Mouse (Mus musculus): Measurements from ENCODE around the gene Dcdc2b. TPM values are rescaled to one million over a fixed set of nuclear protein-coding genes. Genes with fewer than 3 reads are reported as not detected.

Dcdc2b gene
- polyA plus RNA-seq (2021; fragmentation: Nextera tagmentation): 3.4 and 4.1 TPM in 2 replicates
- long read RNA-seq, experiment 1, partial matches to known transcripts: 0 of 3 reads
- long read RNA-seq, experiment 1, other reads (novel, unspliced or antisense): 3 of 3 reads
- long read RNA-seq, experiment 2, partial matches to known transcripts: 1 of 1 reads
- long read RNA-seq, experiment 2, other reads (novel, unspliced or antisense): 0 of 1 reads

DNA sequence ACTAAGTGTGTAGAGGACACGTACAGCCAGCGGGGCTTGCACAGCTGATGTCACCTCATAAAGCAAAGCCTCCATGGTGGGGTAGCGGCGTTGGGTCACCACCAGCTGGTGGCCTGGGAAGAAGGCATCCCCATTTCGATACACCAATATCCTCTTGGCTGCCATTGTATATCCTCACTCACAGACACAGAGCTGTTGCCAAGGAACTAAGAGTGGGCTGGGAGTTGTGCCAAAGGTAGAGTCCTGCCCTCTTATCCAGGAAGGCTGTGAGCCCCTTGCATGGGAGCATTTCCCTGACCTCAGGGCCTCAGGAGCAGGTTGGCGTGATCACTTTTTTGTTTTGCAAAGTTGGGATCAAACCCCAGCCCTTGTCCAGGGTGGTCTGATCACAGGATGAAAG is at the start of gene Dcdc2b:
Gene Dcdc2b (minus strand): TSS at position 165 of the 400 bp plus-strand sequence.

DNA sequence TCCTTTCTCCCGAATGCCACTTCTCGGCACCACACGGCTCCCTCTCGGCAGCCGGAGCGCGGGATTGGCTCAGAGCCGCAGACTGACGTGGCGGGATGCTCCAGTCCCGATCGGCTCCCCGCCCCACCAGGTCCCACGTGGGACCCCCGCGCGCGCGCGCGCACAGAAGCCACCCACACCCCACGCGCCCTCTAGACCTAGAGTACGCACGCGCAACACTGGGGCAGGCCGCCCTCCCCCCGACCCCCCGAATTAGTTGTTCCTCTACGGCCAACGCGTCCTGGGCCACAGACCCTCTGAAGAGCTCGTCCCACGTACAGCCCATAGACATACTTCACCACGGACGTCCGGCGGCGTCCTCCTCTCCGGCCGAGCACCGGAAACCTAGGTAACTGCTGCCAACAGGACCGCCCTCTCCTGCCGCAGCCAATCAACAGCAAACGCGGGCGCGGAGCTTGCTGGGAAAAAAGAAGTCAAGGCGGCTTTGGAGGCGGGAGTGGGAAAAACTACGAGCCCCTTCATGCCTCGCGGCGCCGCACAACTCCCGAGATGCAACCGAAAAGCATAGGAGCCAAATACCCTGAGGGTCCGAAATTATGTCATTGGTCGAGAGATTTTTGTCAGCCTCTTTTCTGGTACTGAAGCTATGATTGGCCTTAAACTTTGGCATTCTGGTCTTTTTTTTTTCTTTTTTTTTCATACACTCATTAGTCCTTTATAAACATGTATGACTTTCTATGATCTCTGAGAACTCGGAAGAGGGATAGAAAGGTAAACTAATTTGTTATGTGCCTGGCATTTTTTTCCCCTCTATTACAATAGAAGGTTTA is 26.8 kb upstream of the Dcdc2b start, which contains the start of gene Txlna:
Gene Txlna (minus strand): TSS at position 428 of the 830 bp plus-strand sequence.

DNA sequence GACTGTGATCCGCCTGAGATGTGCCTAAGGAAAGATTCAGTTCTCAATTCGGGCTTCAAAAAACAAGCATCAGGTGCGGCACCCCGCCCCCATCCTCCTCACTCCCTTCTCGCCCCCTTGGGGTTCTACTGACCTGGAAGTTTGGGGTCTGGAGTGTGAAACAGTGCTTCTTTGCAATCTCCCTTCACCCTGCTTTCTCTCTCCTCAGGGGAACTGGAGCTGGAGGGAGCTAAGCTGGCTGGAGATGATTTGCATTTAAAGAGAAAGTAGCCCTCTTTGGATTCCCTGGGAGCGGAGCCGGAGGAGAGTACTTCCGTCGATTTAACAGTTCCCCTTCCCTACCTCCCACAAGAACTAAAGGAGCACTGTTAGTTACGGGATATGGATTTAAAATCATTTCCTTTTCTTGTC is 9.6 kb upstream of the Dcdc2b start, which contains the start of gene Ccdc28b:
Gene Ccdc28b (minus strand): TSS at position 267 of the 411 bp plus-strand sequence.

DNA sequence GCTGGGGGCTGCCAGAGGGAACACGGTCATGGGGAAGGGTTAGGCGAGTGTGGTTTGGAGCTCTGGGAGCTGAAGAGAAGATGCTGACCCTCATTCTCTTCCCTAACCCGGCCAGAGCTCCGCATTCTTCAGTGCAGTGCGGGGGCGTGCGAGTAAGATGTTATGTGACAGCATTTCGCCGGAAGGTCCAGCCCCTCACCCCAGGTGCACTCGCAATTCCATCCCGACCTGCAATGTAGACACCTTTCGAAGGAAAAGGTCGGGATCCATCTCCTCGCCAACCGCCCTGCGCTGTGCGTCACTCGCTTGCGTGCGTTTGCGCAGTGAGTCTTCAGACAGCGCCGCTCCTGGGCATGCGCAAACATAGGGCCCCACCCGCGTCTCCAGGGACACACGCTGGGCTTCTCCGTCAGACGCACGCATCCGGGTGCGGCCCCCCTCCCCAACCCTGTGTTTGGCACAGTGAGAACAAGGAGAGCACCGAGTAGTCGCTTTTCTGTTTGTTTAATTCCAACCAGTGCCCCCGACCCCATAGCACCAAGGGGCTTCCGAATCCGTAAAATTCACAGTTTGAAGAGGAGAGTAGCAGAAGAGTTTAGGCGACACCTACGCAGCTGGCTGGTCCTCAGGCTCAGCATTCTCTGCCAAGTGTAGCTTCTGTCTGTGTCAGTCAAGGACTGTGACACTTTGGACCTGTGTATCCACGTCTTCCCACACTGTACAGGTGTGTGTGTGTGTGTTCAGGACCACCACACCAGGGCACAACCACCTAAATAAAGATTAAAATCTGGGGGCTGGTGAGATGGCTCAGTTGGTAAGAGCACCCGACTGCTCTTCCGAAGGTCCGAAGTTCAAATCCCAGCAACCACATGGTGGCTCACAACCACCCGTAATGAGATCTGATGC is 5.0 kb upstream of the Dcdc2b start, which contains the start of gene Iqcc:
Gene Iqcc (minus strand): TSS at position 314 of the 906 bp plus-strand sequence.

DNA sequence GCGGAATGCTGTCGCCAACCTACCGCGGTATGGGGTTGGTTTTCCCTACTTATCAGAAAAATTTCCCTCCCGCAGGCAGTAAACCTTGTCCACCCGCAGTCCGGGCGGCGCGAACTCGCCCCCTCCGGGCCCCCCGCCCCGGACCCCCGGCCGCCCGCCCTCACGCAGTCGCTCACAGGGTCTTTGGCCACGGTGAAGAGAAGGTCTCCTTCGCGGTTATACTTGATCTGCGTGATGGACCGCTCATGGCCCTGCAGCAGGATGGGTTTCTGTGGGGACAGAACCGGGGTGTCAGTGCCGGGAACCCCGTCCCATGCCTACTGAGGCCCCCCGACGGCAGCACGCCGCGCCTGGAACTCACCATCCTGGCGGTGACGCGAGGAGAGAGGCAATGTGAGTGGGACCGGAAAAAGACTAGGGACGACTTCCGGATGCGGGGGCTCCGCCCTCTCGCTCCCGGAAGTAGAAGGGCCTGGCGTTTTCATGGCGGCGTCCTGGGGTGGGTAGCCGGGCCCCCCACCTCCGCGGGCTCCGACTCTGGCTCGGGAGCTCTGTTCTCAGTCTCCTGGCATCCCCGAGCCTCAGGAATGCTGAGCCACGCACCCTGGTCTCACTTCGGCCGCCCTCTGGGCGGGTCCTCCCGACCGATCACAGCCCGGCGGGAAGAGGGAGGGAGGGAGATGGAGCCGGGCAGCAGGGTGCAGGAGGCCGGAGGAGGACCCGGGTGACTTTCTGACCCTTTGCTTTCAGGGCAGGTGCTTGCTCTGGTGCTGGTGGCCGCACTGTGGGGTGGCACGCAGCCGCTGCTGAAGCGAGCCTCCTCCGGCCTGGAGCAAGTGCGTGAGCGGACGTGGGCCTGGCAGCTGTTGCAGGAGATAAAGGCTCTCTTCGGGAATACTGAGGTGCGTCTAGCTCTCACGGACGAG is 13.6 kb downstream of the Dcdc2b start, which contains the start of the genes Eif3i and Tmem234:
Gene Eif3i (minus strand): TSS at position 416 of the 926 bp plus-strand sequence.
Gene Tmem234 (plus strand): TSS at position 436 of the 926 bp plus-strand sequence.

DNA sequence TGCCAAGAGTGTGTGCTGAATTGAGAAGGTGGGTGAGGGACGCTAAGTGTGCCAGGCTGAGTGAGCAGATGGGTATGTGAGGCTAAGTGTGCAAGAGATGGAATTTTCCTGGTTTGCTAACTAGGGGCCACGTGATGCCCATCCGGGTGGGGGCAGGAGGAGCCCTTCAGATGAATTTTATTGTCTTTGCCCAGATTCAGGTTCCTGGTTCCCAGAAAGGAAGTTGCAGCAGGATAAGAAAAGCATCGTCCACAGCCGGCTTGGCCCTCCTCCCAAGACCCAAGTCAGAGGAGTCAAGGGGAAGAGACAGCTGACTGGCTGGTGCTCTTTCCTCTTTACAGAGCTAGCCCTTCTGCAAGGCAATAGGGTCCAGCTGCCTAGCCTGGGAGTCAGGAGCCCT is 35.6 kb downstream of the Dcdc2b start, which contains the start of gene Fam167b:
Gene Fam167b (minus strand): TSS at position 84 of the 400 bp plus-strand sequence.

DNA sequence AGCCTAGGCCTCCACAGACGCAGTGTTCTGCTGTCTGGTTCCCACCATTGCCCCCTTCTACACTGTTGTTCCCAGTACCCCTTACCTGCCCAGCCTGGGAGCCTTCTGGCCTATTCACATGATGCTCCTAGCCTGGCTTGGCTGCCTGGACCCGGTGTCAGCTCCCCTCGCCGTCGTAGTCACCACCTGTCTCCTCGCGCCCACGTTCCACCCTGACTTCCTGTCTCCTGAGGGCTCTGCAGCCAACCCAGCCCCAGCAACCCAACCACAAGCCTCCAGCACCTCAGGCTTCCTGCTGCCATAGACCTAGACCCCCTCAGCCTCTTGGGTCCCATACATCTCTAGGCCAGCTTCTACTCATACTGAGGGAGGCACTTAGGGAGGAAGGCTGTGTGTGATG is 40.6 kb downstream of the Dcdc2b start, which contains the start of gene Lck:
Gene Lck (minus strand): TSS at position 212 of the 400 bp plus-strand sequence.

Other genes starting within 250 kb of the Dcdc2b start
- gene Zbtb8a, start 236.1 kb downstream of the Dcdc2b start, polyA plus RNA-seq (2021; fragmentation: Nextera tagmentation): 4.4 and 4.9 TPM in 2 replicates
- gene Zbtb8b, start 173.4 kb downstream of the Dcdc2b start, polyA plus RNA-seq (2021; fragmentation: Nextera tagmentation): 1.9 and 2.1 TPM in 2 replicates
- 11.4 and 11.5 TPM in 2 replicates for gene Bsdc1, start 152.7 kb downstream of the Dcdc2b start, polyA plus RNA-seq (2021; fragmentation: Nextera tagmentation)
- 0.15 TPM in 1 of 2 replicates, not detected in the other for gene Tssk3, start 123.2 kb downstream of the Dcdc2b start, polyA plus RNA-seq (2021; fragmentation: Nextera tagmentation)
- gene Fam229a, start 123.1 kb downstream of the Dcdc2b start, polyA plus RNA-seq (2021; fragmentation: Nextera tagmentation): 0.98 and 1.3 TPM in 2 replicates
- gene Marcksl1, start 100.7 kb downstream of the Dcdc2b start, polyA plus RNA-seq (2021; fragmentation: Nextera tagmentation): 33.1 and 41.3 TPM in 2 replicates
- gene Hdac1, start 71.5 kb downstream of the Dcdc2b start, polyA plus RNA-seq (2021; fragmentation: Nextera tagmentation): 16.9 and 18.2 TPM in 2 replicates
- gene Lck, start 40.6 kb downstream of the Dcdc2b start, polyA plus RNA-seq (2021; fragmentation: Nextera tagmentation): 2.4 and 2.5 TPM in 2 replicates
- 1.4 and 2.4 TPM in 2 replicates for gene Fam167b, start 35.7 kb downstream of the Dcdc2b start, polyA plus RNA-seq (2021; fragmentation: Nextera tagmentation)
- gene Eif3i, start 13.6 kb downstream of the Dcdc2b start, polyA plus RNA-seq (2021; fragmentation: Nextera tagmentation): 270 and 298 TPM in 2 replicates
- gene Tmem234, start 13.6 kb downstream of the Dcdc2b start, polyA plus RNA-seq (2021; fragmentation: Nextera tagmentation): 181 and 186 TPM in 2 replicates
- gene Iqcc, start 4.8 kb upstream of the Dcdc2b start, polyA plus RNA-seq (2021; fragmentation: Nextera tagmentation): 28.4 and 35.0 TPM in 2 replicates
- gene Ccdc28b, start 9.7 kb upstream of the Dcdc2b start, polyA plus RNA-seq (2021; fragmentation: Nextera tagmentation): 31.7 and 35.6 TPM in 2 replicates
- gene Txlna, start 26.8 kb upstream of the Dcdc2b start, polyA plus RNA-seq (2021; fragmentation: Nextera tagmentation): 16.0 and 16.7 TPM in 2 replicates
- 9.9 and 11.1 TPM in 2 replicates for gene Kpna6, start 58.5 kb upstream of the Dcdc2b start, polyA plus RNA-seq (2021; fragmentation: Nextera tagmentation)
- 9.7 and 9.8 TPM in 2 replicates for gene Tmem39b, start 82.6 kb upstream of the Dcdc2b start, polyA plus RNA-seq (2021; fragmentation: Nextera tagmentation)
- gene Khdrbs1, start 128.0 kb upstream of the Dcdc2b start, polyA plus RNA-seq (2021; fragmentation: Nextera tagmentation): 30.5 and 30.6 TPM in 2 replicates
- gene Ptp4a2, start 197.0 kb upstream of the Dcdc2b start, polyA plus RNA-seq (2021; fragmentation: Nextera tagmentation): 166 and 230 TPM in 2 replicates